Mouse (Mus musculus) brown adipose tissue, adult 24 weeks (tissue): ENCODE data around the gene B4gat1. TPM values are rescaled to one million over a fixed set of nuclear protein-coding genes. Genes with fewer than 3 reads are reported as not detected.

Source experiments
- H3K27ac ChIP-seq: fragments of 200-500 bp; replicated peaks from 2 replicates; pipeline ENCODE4 v1.5.1; 2012; ENCODE audit warnings: low read depth, mild to moderate bottlenecking, low read length
- H3K4me1 ChIP-seq: fragments of 200-500 bp; 2 replicates; pipeline ENCODE4 v1.6.1; 2012; ENCODE audit warnings: low read length, mixed read lengths; ENCODE audit not compliant: control insufficient read depth, insufficient read depth, insufficient read length
- H3K4me3 ChIP-seq: fragments of 200-500 bp; 2 replicates; pipeline ENCODE4 v1.5.1; 2012; ENCODE audit warnings: low read depth, mild to moderate bottlenecking, low read length, moderate library complexity; ENCODE audit not compliant: insufficient read depth
- polyA plus RNA-seq: library from polyadenylated mRNA; stranded (reverse); fragments of >200 nt; gene quantifications from 2 replicates; pipeline ENCODE4 v1.2.4, GENCODE M21; 2012; ENCODE audit not compliant: missing spikeins, insufficient read depth, insufficient read length

B4gat1 gene
- polyA plus RNA-seq, 1 experiment = 10.3 TPM

DNA sequence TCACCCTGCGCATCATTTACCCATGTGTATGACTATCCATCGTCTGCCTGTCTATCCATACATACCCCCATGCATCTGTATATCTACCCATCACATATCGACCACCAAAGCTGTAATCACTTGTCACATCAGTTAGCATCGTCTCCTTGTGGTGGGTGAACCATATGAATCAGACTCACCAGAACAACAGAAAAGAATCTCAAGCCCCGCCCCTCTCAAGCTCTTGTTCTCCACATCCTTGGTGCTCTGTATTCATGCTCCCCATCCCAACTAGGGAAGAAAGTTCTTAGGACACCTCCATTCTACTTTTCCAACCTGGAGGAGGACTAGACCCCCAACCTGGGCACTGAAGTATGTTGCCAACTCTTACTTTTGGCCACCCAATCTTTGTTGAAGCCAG is 23.4 kb downstream of the B4gat1 start:
- peaks cover 2% of the 10 kb centered on the region for H3K4me1 ChIP-seq
- H3K27ac ChIP-seq = no peak overlapping the region; the same call in 1 of the 2 replicates

GRCm38 (mm10) chr19:5062446-5062845 is 23.8 kb downstream of the B4gat1 start:
- H3K4me1 ChIP-seq = peaks cover 6% of the 10 kb centered on the region
- no peak overlapping the region; the same call in 1 of the 2 replicates for H3K27ac ChIP-seq
- H3K4me3 ChIP-seq = no peak overlapping the region

More for the DNA sequence above, 23.4 kb downstream of the B4gat1 start:
- no peak overlapping the region for H3K4me3 ChIP-seq

GRCm38 (mm10) chr19:5065104-5065503 is 26.5 kb downstream of the B4gat1 start:
- H3K27ac ChIP-seq = no peak overlapping the region
- H3K4me3 ChIP-seq = no peak overlapping the region
- H3K4me1 ChIP-seq = peaks cover 6% of the 10 kb centered on the region

DNA sequence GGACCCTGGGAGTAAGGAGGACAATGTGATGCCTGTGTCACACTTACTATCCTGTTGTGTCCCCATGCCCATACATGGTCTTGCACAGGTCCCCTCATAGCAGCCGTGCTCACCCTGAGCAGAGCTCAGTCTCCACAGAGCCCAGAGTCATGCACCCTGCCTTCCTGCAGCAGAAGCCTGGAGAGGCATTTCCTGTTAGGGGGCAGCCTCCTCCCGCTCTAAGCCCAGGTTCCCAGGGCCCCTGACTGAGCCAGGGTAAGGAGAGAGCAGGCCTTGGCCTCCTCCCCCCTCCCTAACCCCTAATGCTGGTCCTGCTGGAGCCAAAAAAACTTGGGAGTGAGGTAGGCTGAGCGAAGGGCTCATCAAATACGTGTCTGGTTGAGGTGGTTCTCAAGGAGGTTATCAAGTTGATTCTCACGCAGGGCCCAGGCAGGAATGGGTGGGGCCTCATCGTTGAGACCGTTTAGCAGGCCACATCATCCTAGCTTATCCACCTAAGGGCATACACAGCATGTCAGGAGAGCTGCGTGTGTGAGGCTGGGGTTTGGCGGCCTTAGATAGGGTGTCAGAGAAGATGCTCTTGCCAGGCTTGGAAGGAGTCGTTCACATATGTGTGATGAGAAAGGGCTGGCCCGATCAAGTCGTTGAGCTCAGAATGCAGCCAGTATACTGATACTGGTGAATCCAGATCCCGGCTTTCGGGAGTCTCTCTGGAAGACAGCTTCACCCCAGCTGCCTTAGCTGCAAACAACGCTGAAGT is 28.6 kb downstream of the B4gat1 start:
- Histone ChIP-seq H3K27ac (peak overlapping the region; percentile 58), H3K4me3 (no peak overlapping the region), H3K4me1 (peaks cover 6% of the 10 kb centered on the region)

DNA sequence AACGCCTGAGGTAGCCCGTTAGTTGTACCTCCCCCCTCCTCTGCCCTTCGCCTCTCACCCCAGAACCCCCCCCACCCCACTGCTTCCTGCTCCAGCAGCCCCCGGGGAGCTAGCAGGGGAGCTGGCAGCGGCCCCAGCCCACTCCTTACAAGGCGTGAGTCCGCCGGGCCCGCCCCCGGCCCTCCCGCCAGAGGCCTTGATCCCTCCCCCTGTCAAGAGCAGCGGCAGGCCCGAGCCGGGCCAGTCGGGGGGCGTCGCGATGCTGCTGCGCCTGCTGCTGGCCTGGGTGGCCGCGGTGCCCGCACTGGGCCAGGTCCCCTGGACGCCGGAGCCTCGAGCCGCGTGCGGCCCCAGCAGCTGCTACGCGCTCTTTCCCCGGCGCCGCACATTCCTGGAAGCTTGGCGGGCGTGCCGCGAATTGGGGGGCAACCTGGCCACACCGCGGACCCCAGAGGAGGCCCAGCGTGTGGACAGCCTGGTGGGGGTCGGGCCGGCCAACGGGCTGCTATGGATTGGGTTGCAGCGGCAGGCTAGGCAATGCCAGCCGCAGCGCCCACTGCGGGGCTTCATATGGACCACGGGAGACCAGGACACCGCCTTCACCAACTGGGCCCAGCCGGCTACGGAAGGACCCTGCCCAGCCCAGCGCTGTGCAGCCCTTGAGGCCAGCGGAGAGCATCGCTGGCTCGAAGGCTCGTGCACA is 29.4 kb downstream of the B4gat1 start, which contains the start of gene Cd248:
Gene Cd248, plus strand, starts transcription at position 212 of the 703 bp plus-strand sequence.
- peak within 1 kb of the TSS; percentile 56 for H3K4me3 ChIP-seq
- H3K4me1 ChIP-seq = peaks cover 8% of the 10 kb centered on the region
- peak within 1 kb of the TSS; percentile 58 for H3K27ac ChIP-seq

- no peak overlapping the region for H3K27ac ChIP-seq
- peaks cover 8% of the 10 kb centered on the region for H3K4me1 ChIP-seq
- peak overlapping the region; percentile 56 for H3K4me3 ChIP-seq
These were observed 30.1 kb downstream of the B4gat1 start for GRCm38 (mm10) chr19:5068570-5069234.

DNA sequence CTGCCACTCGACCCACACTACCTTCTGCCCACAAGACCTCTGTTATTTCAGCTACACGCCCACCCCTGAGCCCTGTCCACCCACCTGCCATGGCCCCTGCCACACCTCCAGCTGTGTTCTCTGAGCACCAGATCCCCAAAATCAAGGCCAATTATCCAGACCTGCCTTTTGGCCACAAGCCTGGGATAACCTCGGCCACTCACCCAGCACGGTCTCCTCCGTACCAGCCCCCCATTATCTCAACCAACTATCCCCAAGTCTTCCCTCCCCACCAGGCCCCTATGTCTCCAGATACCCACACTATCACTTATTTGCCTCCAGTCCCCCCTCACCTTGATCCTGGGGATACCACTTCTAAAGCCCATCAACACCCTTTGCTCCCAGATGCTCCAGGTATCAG is 30.9 kb downstream of the B4gat1 start:
- H3K27ac ChIP-seq = no peak overlapping the region
- peaks cover 8% of the 10 kb centered on the region for H3K4me1 ChIP-seq
- H3K4me3 ChIP-seq = peak overlapping the region; percentile 28; the same call in 1 of the 2 replicates

GRCm38 (mm10) chr19:5069978-5070377 is 31.4 kb downstream of the B4gat1 start:
- Histone ChIP-seq H3K27ac (no peak overlapping the region), H3K4me1 (peaks cover 8% of the 10 kb centered on the region), H3K4me3 (peak overlapping the region; percentile 57; the same call in 1 of the 2 replicates)

- H3K4me1 ChIP-seq = peaks cover 8% of the 10 kb centered on the region
- no peak overlapping the region for H3K27ac ChIP-seq
- peak overlapping the region; percentile 57; the same call in 1 of the 2 replicates for H3K4me3 ChIP-seq
These were observed 32.5 kb downstream of the B4gat1 start for GRCm38 (mm10) chr19:5071077-5071476.

DNA sequence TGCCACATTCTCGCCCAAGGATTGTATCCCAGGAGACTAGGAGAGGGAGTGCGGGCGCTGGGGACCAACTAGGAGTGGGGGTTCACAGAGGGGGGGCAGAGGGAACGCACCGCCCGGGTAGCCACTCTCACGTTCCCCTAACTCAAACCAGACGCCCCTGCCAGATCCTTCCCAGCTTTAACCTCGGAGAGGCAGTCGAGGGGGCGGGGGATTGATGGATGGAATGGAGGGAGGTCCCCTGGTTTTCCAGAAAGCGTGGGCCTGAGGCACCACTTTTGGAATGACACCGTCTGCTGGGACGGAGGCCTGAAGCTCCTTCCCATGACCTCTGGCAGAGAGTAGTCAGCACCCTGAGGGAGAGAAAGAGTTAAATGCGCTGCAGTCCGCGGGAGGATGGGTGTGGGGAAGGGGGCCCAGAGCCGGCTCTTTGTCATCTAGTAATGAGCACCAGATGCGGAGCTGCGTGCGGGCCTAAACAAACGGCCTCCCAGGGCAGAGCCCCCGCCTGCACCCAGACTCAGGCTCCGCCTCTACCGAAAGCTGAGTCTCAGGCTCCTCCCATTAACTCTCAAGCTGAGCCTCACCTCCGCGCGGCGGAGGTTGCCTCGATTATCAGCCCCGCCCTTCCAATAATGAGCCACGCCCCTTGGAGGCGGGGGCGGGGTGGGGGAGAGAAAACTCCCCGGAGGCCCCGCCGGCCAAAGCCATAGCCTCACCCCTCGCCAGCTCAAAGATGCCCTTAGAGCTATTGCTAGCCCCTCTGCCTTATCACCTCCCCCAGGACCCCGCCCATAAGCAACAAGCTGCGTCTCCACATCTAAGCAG is 33.1 kb downstream of the B4gat1 start:
- Histone ChIP-seq H3K4me1 (peaks cover 8% of the 10 kb centered on the region), H3K4me3 (peak overlapping the region; percentile 57), H3K27ac (no peak overlapping the region; the same call in 1 of the 2 replicates)

- peak overlapping the region; percentile 57 for H3K4me3 ChIP-seq
- H3K4me1 ChIP-seq = peaks cover 2% of the 10 kb centered on the region; the same call in 1 of the 2 replicates
- no peak overlapping the region; the same call in 1 of the 2 replicates for H3K27ac ChIP-seq
These were observed 33.9 kb downstream of the B4gat1 start for GRCm38 (mm10) chr19:5072389-5073019.

- Histone ChIP-seq H3K27ac (no peak overlapping the region), H3K4me1 (peaks cover 2% of the 10 kb centered on the region; the same call in 1 of the 2 replicates), H3K4me3 (peak overlapping the region; percentile 57)
These were observed 34.4 kb downstream of the B4gat1 start for GRCm38 (mm10) chr19:5073028-5073427.

DNA sequence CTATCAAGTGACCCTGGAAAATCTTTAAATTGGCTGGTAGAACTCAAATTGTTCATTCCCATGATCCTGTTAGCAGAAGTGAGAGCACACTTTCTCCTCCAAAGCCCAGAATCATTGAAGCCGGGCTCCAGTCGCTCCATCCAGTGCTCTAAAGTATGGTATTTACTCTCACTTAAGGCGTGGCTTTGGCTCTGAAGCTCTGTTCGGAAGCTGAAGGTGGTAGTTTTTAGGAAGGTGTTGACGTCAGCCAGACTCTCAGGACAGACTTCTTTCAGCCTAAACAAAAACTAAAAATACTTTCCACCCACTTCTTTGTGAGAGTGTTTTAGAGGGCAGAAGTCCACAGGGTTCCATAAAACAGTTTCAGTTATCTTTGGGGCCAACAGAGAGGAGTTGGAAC is 34.9 kb downstream of the B4gat1 start:
- Histone ChIP-seq H3K27ac (no peak overlapping the region), H3K4me1 (peaks cover 2% of the 10 kb centered on the region; the same call in 1 of the 2 replicates), H3K4me3 (no peak overlapping the region)

DNA sequence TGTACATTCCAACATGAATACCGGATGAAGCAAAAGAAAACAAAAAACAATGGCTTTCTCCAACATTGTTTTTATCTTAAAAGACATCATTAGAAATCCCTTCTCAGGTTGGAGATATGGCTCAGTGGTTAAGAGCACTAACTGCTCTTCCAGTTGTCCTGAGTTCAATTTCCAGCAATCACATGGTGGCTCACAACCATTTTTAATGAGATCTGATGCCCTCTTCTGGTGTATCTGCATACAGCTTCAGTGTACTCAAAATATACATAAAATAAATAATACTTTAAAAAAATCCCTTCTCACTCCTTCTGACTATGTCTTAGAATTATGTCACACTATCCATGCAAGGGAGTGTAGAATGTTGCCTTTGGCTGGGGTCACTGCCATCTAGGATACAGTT is 40.7 kb downstream of the B4gat1 start:
- no peak overlapping the region for H3K4me3 ChIP-seq
- H3K27ac ChIP-seq = no peak overlapping the region
- H3K4me1 ChIP-seq = no peaks in the 10 kb centered on the region
